Mouse (Mus musculus) regulatory T cell (primary cell): ENCODE measurements around the gene Gtdc1.

Experiments
- in situ Hi-C: fragments of 300-600 bp; cut with MboI, MseI; formaldehyde crosslinking; loops from one replicate; pipeline ENCODE4 v1.15.1; 2025; ENCODE audit warnings: high pct_unique_total_duplicates

The Gtdc1 gene

DNA sequence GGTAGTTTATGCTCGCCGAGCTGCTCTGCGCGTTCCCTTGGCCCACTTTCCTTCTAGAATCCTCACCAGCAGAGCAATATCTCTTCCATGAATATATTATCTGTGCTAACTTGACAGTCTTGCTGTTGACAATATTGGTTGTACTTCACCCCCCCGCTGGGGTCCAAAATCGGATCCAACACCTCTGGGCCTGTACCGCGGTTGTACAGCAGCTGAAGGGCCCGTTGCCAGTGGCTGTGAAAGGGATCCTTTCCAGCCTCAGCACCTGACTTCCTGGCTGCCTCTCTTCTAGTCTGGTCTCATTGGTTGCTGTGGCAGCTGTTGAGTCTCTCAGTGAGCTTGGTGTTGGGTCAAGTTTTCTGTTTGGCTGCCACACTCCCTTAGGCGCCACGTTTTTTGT is 391.7 kb downstream of the Gtdc1 start:
- in situ Hi-C loops: no loop called here

DNA sequence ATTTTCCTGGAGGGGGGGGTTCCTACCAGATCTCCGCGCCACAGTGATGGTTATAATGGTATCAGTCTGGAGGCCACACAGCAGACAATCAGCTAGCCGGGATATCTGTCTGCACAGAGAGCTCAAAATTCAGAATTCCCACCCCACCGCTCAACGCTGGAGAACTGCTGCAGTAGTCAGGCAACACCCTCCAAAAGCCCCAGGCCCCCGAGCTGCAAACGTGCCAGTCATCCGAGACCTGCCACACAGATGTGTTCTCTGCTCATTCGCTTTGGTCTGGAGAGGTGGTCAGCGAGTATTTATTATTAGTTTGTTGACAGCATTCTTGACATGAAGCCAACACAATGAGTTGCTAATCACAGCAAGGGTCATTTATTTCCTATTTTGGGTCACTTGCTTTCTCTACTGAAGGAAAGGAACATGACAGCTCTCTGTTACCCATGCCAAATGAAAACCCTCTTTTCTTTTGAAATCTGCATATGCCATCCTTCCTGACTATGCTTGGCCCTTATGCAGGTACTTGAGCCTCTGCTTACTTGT is 392.3 kb downstream of the Gtdc1 start:
- in situ Hi-C loops: no loop called here

DNA sequence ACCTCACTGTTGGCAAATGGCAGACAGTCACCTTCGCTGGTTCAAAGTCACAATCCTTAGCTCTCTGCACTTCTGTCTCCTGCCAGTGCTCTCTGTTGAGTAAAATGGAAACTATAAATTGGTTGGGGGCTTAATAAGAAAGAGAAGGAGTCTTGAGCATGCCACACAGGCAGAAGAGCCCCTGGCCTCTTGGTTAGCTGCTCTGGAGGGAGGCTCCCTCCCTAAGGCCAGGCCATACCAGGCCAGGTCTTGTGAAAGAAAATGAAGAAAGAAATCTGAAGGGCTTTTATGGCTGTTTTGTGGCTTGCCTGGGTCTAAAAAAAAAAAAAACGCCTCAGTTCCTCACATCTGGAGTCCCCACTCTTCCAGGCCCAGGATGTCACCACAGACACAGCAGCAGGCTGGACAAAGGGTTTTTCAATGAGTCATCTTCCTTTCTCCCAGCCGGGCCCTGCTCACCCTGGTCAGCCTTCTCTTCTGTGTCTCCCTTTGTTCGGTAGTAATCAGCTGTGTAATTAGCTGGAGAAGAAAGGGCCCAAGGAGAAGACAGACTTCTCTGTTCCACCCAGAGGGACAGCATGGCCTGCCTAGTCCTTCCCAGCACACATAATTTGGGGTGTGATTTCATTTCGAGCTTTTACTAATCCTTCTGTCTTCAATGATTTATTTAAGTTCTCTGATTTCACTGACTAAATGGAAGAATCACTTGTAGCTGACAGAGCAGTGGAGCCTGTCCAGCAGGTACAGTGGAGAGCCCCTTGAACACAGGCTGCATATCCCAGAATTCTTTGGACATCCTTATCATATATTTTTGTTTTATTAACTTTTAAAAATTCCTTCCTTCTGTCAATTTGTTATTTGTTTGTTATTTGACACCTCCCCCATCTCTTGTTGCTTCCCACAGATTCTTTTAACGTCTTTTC is 401.1 kb downstream of the Gtdc1 start:
- in situ Hi-C loops: no loop called here

DNA sequence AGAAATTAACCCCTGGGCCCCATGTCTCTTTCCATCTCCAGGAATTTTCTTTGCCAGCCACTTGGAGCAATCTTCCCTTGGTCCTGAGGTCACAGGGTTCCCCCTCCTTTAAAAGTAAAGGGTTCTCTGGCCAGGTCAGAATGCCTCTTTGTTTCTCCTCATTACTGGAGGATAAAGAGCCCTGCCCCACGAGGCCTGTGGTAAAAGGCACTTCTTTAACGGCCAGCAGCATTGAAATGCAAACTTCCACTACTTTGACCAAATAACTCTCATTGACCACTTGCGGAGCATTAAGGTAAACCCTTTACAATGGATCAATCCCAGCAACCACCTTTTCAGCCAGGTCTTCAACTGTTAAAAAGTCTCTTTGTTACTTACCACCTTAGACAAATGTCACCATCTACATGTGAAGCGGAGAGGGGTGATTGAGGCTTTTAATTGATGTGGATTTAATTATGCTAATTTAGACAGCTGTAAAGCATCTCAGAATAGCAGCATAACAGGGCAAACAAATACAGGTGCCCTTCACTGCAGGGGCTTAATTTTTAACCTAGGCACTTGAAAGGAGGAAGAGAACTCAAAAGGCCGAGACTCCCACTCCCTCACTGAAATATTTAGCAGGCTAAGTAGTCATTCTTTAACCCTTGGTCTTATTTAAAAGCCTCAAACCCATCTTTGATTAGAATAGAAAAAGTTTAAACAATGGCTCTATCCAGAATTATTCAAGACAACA is 402.1 kb downstream of the Gtdc1 start:
- in situ Hi-C loops: no loop called here

DNA sequence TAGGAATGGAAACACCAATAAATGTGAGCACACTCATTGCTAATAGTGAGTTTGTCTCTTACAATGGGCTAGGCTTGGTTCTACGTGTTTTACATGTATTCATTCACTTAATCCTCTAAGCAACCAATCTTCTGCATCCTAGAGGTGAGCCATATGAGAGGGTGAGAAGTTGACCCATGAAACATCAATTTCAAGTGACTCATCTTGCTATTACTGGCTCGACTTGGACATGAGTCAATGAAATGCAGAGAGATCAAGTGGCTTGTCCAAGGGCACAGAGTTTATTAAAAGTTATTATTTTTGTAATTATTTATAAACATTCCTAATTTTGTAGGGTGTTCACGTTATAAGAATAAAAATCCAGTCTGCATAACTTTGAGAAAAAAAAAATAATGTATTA is 408.2 kb downstream of the Gtdc1 start:
- in situ Hi-C loops: no loop called here

DNA sequence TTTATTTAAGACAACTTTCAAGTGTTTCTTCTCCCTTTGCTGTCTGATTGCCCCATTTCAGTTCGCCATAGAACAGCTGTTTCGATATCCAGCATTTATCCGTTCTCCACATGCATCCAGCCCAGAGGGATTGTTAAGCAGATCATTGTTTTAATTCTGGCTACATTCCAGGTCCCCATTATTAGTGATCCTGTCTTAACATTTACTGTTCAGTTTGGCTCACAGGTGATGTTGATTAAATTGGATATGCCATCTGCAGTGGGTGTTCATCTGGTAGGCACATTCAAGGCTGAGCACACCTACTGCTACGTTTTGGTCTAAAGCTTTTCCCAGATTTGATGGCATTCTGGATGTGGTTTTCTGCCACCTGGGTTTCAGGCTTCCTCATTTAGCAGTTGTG is 409.4 kb downstream of the Gtdc1 start:
- in situ Hi-C loops: no loop called here
